Mouse (Mus musculus) liver, adult 2 months (tissue): ENCODE measurements around the gene 2610528J11Rik.

Source experiments
- CTCF ChIP-seq: fragments of 200-500 bp; IDR thresholded peaks from 2 replicates; pipeline ENCODE4 v1.5.1; 2011; ENCODE audit warnings: low read depth, low read length, control low read depth
- POLR2A ChIP-seq: fragments of 200-500 bp; IDR thresholded peaks from 2 replicates; pipeline ENCODE4 v1.6.1; 2011; ENCODE audit warnings: low read length, control low read depth; ENCODE audit not compliant: insufficient read depth; ENCODE audit errors: extremely low read depth

DNA sequence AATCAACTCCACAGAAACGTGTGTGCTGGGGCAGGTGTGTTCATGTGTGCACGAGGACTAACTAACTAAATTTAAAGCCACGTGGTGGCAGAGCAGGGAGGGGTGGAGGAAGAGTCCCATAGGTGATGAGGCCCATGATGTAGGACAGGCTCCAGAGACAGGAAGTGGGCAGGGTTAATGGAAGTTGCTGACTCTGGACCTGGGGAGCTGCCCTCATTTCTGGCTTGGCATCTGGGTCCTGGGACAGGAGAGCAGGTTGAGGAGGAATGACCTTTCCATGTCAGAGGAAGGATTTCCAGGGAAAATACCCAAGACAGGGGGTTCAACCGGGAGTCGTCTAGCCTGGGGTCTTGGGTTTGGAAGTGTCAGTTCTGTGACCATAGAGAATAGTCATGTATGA, 5.9 kb downstream of the 2610528J11Rik start:
- TF ChIP-seq POLR2A: no peak
- TF ChIP-seq CTCF: no peak
